Mouse (Mus musculus): ENCODE results near the gene Ocln. TPM values are rescaled to one million over a fixed set of nuclear protein-coding genes. Genes with fewer than 3 reads are reported as not detected.
"Not testable (repeated sequence)": the region's sequence is repeated elsewhere in the genome, so short reads cannot be mapped to it uniquely, and the experiment has no call there.

Ocln gene
- polyA plus RNA-seq, 1 experiment from 2014 or later: 32.6 TPM

DNA sequence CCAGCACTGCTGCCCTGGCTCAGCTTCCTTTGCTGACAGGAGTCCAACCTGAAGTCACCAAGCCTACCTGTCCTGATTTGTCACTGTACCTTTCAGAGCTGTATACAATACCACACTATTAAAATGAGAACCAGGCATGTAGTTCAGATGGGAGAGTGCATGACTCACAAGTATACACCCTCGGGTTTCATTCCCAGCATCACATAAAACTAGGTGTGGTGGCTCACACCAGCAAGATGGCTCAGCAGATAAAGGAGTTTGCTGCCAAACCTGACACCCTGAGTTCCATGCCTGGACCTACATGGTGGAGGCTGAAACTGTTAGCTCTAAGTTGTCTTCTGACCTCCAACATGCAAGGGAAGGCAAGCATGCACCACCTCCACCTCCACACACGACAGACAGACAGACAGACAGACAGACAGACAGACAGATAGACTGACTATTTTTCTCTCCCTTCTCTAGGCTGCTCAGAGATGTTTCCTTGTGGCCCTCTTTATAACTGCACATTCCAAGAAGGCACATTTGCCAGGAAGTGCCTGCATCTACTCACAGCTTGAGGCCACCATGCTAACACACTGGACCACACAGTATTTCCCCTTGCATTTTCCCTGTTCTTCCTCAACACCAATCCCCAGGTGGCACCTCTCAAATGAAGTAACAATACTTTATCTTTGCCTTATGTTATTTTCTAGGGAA, 88.8 kb downstream of the Ocln start:
- Histone ChIP-seq H3K4me3 (no peak overlapping the region), H3K27ac (no peak overlapping the region), H3K36me3 (peaks cover 39% of the 10 kb centered on the region), H3K4me2 (no peak overlapping the region), H3K27me3 (no peaks in the 10 kb centered on the region), H3K4me1 (no peaks in the 10 kb centered on the region), H3K9me3 (no peaks in the 10 kb centered on the region), H3K9ac (no peak overlapping the region)
- 87% methylated on average over 2 of the region's 2 CpGs for WGBS
- ATAC-seq (ENCODE audit: borderline replicate concordance, extremely low read depth, low FRiP score, low TSS enrichment): no peak

DNA sequence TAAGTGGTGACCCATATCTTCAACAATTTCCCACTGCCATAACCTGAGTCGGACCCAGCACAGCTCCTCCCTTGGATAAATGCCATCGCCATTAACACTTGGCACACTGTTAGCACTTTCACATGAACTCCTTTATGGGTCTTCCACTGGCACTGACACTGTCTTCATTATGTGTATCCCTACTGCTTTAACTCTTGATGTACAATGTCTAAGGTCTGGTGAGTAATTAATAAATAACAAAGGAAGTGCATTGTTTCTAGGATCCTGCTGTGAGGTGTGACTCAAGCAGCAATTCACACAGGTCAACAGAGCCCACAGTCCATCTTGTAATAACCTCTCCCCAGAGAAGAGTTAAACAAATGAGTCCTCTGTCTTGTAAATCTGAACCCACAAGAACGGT, 91.2 kb downstream of the Ocln start:
- Histone ChIP-seq H3K36me3 (peaks cover 18% of the 10 kb centered on the region), H3K9me3 (no peaks in the 10 kb centered on the region), H3K27me3 (no peaks in the 10 kb centered on the region), H3K4me3 (no peak overlapping the region), H3K9ac (no peak overlapping the region), H3K27ac (no peak overlapping the region), H3K4me1 (no peaks in the 10 kb centered on the region), H3K4me2 (no peak overlapping the region)
- no peak for ATAC-seq (ENCODE audit: borderline replicate concordance, extremely low read depth, low FRiP score, low TSS enrichment)
- WGBS: 75% methylated on average over 3 of the region's 3 CpGs

DNA sequence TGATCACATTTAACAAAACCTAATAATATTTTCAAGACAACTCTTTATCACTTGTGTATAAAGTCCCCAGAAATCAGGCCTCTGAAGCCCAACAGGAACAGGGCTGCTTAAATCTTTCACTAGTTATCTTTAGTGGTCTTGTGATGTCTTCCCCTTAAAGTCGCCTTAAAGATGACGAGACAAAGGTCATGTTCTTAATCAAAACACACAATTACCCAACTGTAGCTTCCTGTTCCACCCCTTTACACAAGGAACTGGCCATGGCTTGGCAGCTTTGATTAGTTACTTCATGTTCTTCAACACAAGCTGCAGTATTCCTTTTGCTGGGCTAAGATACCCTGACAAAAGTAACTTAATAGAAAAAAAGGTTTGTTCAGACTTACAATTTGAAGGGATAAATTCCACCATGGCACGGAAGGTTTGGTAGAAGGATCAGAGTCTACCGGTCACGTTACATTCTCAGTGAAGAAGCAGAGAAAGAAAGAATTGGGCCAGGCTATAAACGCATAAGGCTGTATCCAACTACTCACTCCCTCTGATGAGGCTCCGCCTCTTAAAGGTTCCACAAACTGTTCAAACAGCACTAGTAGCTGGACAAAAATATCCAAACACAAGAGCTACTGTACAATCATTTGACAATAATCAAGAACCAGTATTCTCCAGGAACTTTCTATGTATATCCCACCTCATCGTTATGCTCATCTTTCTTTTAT, 99.9 kb downstream of the Ocln start, which contains the start of gene Naip1:
TSS of gene Naip1 (minus strand) at position 455 of the 713 bp plus-strand sequence.
- not testable (repeated sequence) for H3K4me3 ChIP-seq, H3K36me3 ChIP-seq
- 74% methylated on average over 8 of the region's 8 CpGs for WGBS

GRCm38 (mm10) chr13:100449495-100449894, 103.0 kb downstream of the Ocln start:
- Histone ChIP-seq H3K36me3 (no peaks in the 10 kb centered on the region), H3K4me1 (no peaks in the 10 kb centered on the region), H3K9ac (no peak overlapping the region), H3K4me2 (no peak overlapping the region), H3K27ac (no peak overlapping the region), H3K4me3 (no peak overlapping the region), H3K9me3 (no peaks in the 10 kb centered on the region), H3K27me3 (no peaks in the 10 kb centered on the region)
- ATAC-seq (ENCODE audit: borderline replicate concordance, extremely low read depth, low FRiP score, low TSS enrichment): no peak
- 83% methylated on average over 1 of the region's 1 CpGs for WGBS

More for the DNA sequence above, 99.9 kb downstream of the Ocln start, which contains the start of gene Naip1:
- not testable (repeated sequence) for H3K4me2 ChIP-seq; H3K9me3 ChIP-seq; H3K4me1 ChIP-seq; H3K27me3 ChIP-seq; ATAC-seq (ENCODE audit: borderline replicate concordance, extremely low read depth, low FRiP score, low TSS enrichment); H3K9ac ChIP-seq; H3K27ac ChIP-seq

Other genes with a start within 250 kb of the Ocln start
- 0.20 and 0.25 TPM in 2 replicates for gene Naip6, start 235.0 kb downstream of the Ocln start, polyA plus RNA-seq (2015; fragmentation: Nextera tagmentation; extraction: Ambion mirVana)
- gene Naip1, start 99.8 kb downstream of the Ocln start, polyA plus RNA-seq (2015; fragmentation: Nextera tagmentation; extraction: Ambion mirVana): 0.05 TPM in 1 of 2 replicates, not detected in the other
- gene Gtf2h2, start 60.1 kb downstream of the Ocln start, polyA plus RNA-seq (2015; fragmentation: Nextera tagmentation; extraction: Ambion mirVana): 65.2 and 65.4 TPM in 2 replicates
- gene Marveld2, start 64.3 kb upstream of the Ocln start, polyA plus RNA-seq (2015; fragmentation: Nextera tagmentation; extraction: Ambion mirVana): 11.1 and 11.7 TPM in 2 replicates
- 274 and 282 TPM in 2 replicates for gene Ak6, start 98.3 kb upstream of the Ocln start, polyA plus RNA-seq (2015; fragmentation: Nextera tagmentation; extraction: Ambion mirVana)
- 20.9 and 21.3 TPM in 2 replicates for gene Rad17, start 98.3 kb upstream of the Ocln start, polyA plus RNA-seq (2015; fragmentation: Nextera tagmentation; extraction: Ambion mirVana)
- 14.3 and 17.8 TPM in 2 replicates for gene Taf9, start 98.9 kb upstream of the Ocln start, polyA plus RNA-seq (2015; fragmentation: Nextera tagmentation; extraction: Ambion mirVana)
- gene Ccdc125, start 117.0 kb upstream of the Ocln start, polyA plus RNA-seq (2015; fragmentation: Nextera tagmentation; extraction: Ambion mirVana): 9.9 and 10.7 TPM in 2 replicates
- 94.2 and 101 TPM in 2 replicates for gene Cdk7, start 178.2 kb upstream of the Ocln start, polyA plus RNA-seq (2015; fragmentation: Nextera tagmentation; extraction: Ambion mirVana)
- gene Mrps36, start 191.9 kb upstream of the Ocln start, polyA plus RNA-seq (2015; fragmentation: Nextera tagmentation; extraction: Ambion mirVana): 167 and 169 TPM in 2 replicates
- 37.4 and 38.1 TPM in 2 replicates for gene Cenph, start 223.2 kb upstream of the Ocln start, polyA plus RNA-seq (2015; fragmentation: Nextera tagmentation; extraction: Ambion mirVana)
- gene Ccnb1, start 233.9 kb upstream of the Ocln start, polyA plus RNA-seq (2015; fragmentation: Nextera tagmentation; extraction: Ambion mirVana): 291 and 295 TPM in 2 replicates

All from lung, embryonic 15.5 days (tissue).